Mouse (Mus musculus) hindbrain, embryonic 11.5 days (tissue): ENCODE measurements around the gene Oaz1. TPM values are rescaled to one million over a fixed set of nuclear protein-coding genes. Genes with fewer than 3 reads are reported as not detected.
"Not testable (repeated sequence)": the region's sequence is repeated elsewhere in the genome, so short reads cannot be mapped to it uniquely, and the experiment has no call there.

Experiments
- ATAC-seq: fragments of 200-750 bp; cut with Nextera tagmentation; 2 replicates; pipeline ENCODE4 v1.8.0; 2017; ENCODE audit warnings: mild to moderate bottlenecking, moderate TSS enrichment, moderate library complexity; ENCODE audit not compliant: low FRiP score
- DNase-seq: peaks from one replicate; pipeline ENCODE4 v3.0.0-alpha.2; 2015; ENCODE audit warnings: low spot score
- H3K27ac ChIP-seq: fragments of 300-500 bp; sonication (generic); 2 replicates; pipeline ENCODE4 v1.5.1; 2014; ENCODE audit warnings: mild to moderate bottlenecking, low read depth, low read length
- H3K27me3 ChIP-seq: fragments of 300-500 bp; sonication (generic); 2 replicates; pipeline ENCODE4 v1.6.1; 2014; ENCODE audit warnings: mild to moderate bottlenecking, low read length, moderate library complexity, mixed read lengths; ENCODE audit not compliant: control insufficient read depth, insufficient read depth
- H3K36me3 ChIP-seq: fragments of 300-500 bp; sonication (generic); 2 replicates; pipeline ENCODE4 v1.6.1; 2014; ENCODE audit warnings: mild to moderate bottlenecking, low read length, moderate library complexity, mixed read lengths; ENCODE audit not compliant: control insufficient read depth, insufficient read depth
- H3K4me1 ChIP-seq: fragments of 300-500 bp; sonication (generic); replicated peaks from 2 replicates; pipeline ENCODE4 v1.6.1; 2014; ENCODE audit warnings: low read length, mixed read lengths; ENCODE audit not compliant: control insufficient read depth, insufficient read depth
- H3K4me2 ChIP-seq: fragments of 300-500 bp; sonication (generic); replicated peaks from 2 replicates; pipeline ENCODE4 v1.6.1; 2014; ENCODE audit warnings: mild to moderate bottlenecking, low read depth, low read length
- H3K4me3 ChIP-seq: fragments of 300-500 bp; sonication (generic); 2 replicates; pipeline ENCODE4 v1.5.1; 2014; ENCODE audit warnings: low read depth, low read length
- H3K9ac ChIP-seq: fragments of 300-500 bp; sonication (generic); 2 replicates; pipeline ENCODE4 v1.6.1; 2014; ENCODE audit warnings: low read depth, low read length
- H3K9me3 ChIP-seq: fragments of 300-500 bp; sonication (generic); 2 replicates; pipeline ENCODE4 v1.6.1; 2016; ENCODE audit warnings: low read length; ENCODE audit not compliant: control insufficient read depth
- WGBS: fragments of 180-500 bp; shearing (Covaris S2); extraction: QIAGEN DNeasy Blood & Tissue Kit; methylation state at CpG from one replicate; pipeline ENCODE4 v1.1.7; 2014; 5-methylcytosine and 5-hydroxymethylcytosine counted together
- polyA plus RNA-seq: library from polyadenylated mRNA; unstranded; fragments of >200 nt; fragmentation: Nextera tagmentation; extraction: Ambion mirVana; gene quantifications from 2 replicates; pipeline ENCODE4 v1.2.1, GENCODE M21; 2014

Gene Oaz1
- polyA plus RNA-seq, 1 experiment from 2014 or later, result 1,755 TPM

DNA sequence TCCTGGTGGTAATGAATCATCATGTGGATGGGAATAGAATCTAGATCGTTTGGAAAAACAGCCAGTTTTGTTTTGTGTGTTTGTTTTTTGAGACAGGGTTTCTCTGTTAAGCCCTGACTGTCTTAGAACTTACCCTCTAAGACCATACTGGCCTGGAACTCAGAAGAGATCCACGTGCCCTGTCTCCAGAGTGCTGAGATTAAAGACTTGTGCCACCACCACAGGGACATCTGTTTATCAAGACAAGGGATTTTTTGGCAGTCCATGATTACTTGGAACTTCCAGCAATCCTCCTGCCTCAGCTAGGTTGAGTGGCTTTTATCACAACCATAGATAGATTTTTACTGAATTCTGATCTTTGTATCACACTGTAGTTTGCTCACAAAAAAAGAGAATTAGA, 1.6 kb upstream of the Oaz1 start:
- H3K4me3 ChIP-seq, result no peak overlapping the region
- 73% methylated on average over 2 of the region's 2 CpGs for WGBS
- peaks cover 10% of the 10 kb centered on the region; the same call in 1 of the 2 replicates for H3K4me1 ChIP-seq
- DNase-seq (no peak), ATAC-seq (no peak)
- no peaks in the 10 kb centered on the region for H3K36me3 ChIP-seq
- no peak overlapping the region for H3K27ac ChIP-seq
- H3K4me2 ChIP-seq, result no peak overlapping the region
- no peaks in the 10 kb centered on the region for H3K9me3 ChIP-seq
- H3K9ac ChIP-seq, result no peak overlapping the region
- H3K27me3 ChIP-seq, result no peaks in the 10 kb centered on the region

DNA sequence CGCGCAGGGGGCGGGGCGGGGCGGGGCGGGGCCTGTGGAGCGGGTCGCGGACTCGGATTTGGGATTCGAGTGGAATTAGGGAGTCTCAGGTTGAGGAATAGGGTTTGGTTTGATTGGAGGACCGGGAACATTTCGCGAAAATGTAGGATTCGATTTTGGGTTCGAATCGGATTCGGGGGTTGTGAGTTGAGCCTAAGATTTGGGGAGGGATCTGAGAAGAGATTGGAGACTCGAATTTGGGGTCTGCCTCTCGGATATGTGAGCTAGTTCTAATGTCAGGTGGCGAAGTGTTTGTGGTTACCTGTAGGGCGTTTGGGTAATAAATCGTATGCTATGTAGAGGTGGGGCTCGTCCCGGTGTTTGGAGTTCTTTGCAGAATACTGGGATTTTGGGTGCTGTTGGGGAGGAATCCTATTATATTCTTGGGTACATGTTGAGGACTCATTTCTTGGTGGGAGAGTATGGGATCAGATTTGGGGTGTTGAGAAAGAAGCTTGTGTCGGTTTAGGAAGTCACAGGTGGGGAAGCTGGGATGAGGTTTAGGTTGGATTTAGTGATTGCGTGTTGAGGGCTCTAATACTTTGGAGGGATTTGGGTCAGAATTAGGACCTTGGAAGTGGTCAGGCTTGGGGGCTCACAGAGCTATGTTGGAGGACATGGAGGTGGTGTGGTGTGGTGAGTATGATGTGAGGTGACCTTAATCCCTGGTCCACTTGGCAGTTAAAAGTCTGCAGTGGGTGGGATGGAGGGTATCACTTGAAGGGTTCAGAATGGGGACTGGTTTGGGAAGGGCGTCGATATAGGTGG, 810 bp downstream of the Oaz1 start:
- ATAC-seq (no peak), DNase-seq (no peak)
- peak overlapping the region; percentile 80; the same call in 1 of the 2 replicates for H3K27ac ChIP-seq
- no peaks in the 10 kb centered on the region for H3K27me3 ChIP-seq
- peaks cover 12% of the 10 kb centered on the region; the same call in 1 of the 2 replicates for H3K4me1 ChIP-seq
- 11% methylated on average over 27 of the region's 29 CpGs for WGBS
- no peaks in the 10 kb centered on the region for H3K9me3 ChIP-seq
- peak overlapping the region; percentile 88 for H3K4me3 ChIP-seq
- H3K9ac ChIP-seq, result peak overlapping the region; percentile 89
- H3K4me2 ChIP-seq, result peak overlapping the region; percentile 81
- no peaks in the 10 kb centered on the region for H3K36me3 ChIP-seq

GRCm38 (mm10) chr10:80827870-80828420, 1.5 kb downstream of the Oaz1 start:
- Histone ChIP-seq H3K4me3 (peak overlapping the region; percentile 88), H3K9ac (peak overlapping the region; percentile 89; the same call in 1 of the 2 replicates), H3K4me2 (peak overlapping the region; percentile 81), H3K27ac (no peak overlapping the region), H3K27me3 (no peaks in the 10 kb centered on the region), H3K4me1 (peaks cover 15% of the 10 kb centered on the region; the same call in 1 of the 2 replicates), H3K9me3 (no peaks in the 10 kb centered on the region), H3K36me3 (no peaks in the 10 kb centered on the region)
- DNase-seq (no peak), ATAC-seq (no peak)
- WGBS, result 87% methylated on average over 10 of the region's 10 CpGs

GRCm38 (mm10) chr10:80828587-80828986, 2.1 kb downstream of the Oaz1 start:
- not testable (repeated sequence) for H3K36me3 ChIP-seq, DNase-seq, H3K4me2 ChIP-seq, H3K4me3 ChIP-seq, H3K9ac ChIP-seq, H3K27ac ChIP-seq, H3K9me3 ChIP-seq, ATAC-seq, H3K27me3 ChIP-seq
- 85% methylated on average over 7 of the region's 9 CpGs for WGBS
- peaks cover 15% of the 10 kb centered on the region; the same call in 1 of the 2 replicates for H3K4me1 ChIP-seq

- Histone ChIP-seq H3K36me3 (no peaks in the 10 kb centered on the region), H3K4me1 (peaks cover 15% of the 10 kb centered on the region; the same call in 1 of the 2 replicates), H3K9me3 (no peaks in the 10 kb centered on the region), H3K4me2 (no peak overlapping the region), H3K4me3 (no peak overlapping the region), H3K9ac (no peak overlapping the region), H3K27me3 (peaks cover 8% of the 10 kb centered on the region), H3K27ac (no peak overlapping the region)
- WGBS, result 53% methylated on average over 1 of the region's 1 CpGs
- ATAC-seq (no peak), DNase-seq (no peak)
These were observed 3.2 kb downstream of the Oaz1 start for GRCm38 (mm10) chr10:80829359-80830278.

DNA sequence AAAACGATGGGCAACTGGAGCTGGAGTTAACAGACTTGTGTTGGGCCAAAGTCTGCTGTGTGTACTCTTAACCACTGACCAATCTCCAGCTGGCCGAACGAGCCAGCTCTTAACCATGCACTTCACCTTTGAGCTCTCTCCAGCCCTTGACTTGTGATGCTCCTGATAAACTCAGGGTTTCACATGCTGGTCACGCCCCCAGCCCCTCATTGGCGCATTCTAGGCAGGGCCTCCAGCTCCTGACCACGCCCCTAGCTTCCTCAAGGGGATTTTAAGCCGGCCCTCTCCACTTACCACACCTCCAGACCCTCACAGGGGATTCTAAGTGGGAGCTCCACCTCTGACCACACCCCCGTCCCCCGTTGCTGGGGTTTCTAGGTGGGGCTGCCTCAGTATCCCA, 4.7 kb downstream of the Oaz1 start:
- 2% methylated on average over 9 of the region's 9 CpGs for WGBS
- Histone ChIP-seq H3K4me3 (no peak overlapping the region), H3K36me3 (no peaks in the 10 kb centered on the region), H3K4me2 (no peak overlapping the region), H3K9me3 (no peaks in the 10 kb centered on the region), H3K27me3 (peaks cover 23% of the 10 kb centered on the region), H3K27ac (no peak overlapping the region), H3K4me1 (peaks cover 15% of the 10 kb centered on the region), H3K9ac (no peak overlapping the region)
- DNase-seq (peak; percentile 72), ATAC-seq (no peak)

- WGBS, result 57% methylated on average over 7 of the region's 7 CpGs
- H3K9me3 ChIP-seq, result no peaks in the 10 kb centered on the region
- H3K27me3 ChIP-seq, result peaks cover 31% of the 10 kb centered on the region
- ATAC-seq (no peak), DNase-seq (no peak)
- peaks cover 13% of the 10 kb centered on the region for H3K4me1 ChIP-seq
- no peak overlapping the region for H3K4me2 ChIP-seq
- H3K9ac ChIP-seq, result no peak overlapping the region
- no peak overlapping the region for H3K4me3 ChIP-seq
- H3K36me3 ChIP-seq, result no peaks in the 10 kb centered on the region
- H3K27ac ChIP-seq, result no peak overlapping the region
These were observed 6.4 kb downstream of the Oaz1 start for GRCm38 (mm10) chr10:80832818-80833217.

- Histone ChIP-seq H3K9ac (no peak overlapping the region), H3K4me1 (peaks cover 5% of the 10 kb centered on the region), H3K4me2 (0 out of 2 replicates have a peak overlapping the region, but pooled peaks have one; percentile 17)
These were observed 9.2 kb downstream of the Oaz1 start for GRCm38 (mm10) chr10:80835617-80836016.

More at GRCm38 (mm10) chr10:80835617-80836016, 9.2 kb downstream of the Oaz1 start:
- ATAC-seq, result no peak
- Histone ChIP-seq H3K36me3 (no peaks in the 10 kb centered on the region), H3K4me3 (no peak overlapping the region), H3K27ac (no peak overlapping the region), H3K9me3 (no peaks in the 10 kb centered on the region), H3K27me3 (peaks cover 31% of the 10 kb centered on the region)
- 49% methylated on average over 30 of the region's 30 CpGs for WGBS
- DNase-seq, result no peak
